Mouse (Mus musculus): ENCODE measurements around the gene Gng12. TPM values are rescaled to one million over a fixed set of nuclear protein-coding genes. Genes with fewer than 3 reads are reported as not detected.
A peak's percentile ranks its signal among the peaks of the same experiment; 100 is the strongest.
"Not testable (repeated sequence)": the region's sequence is repeated elsewhere in the genome, so short reads cannot be mapped to it uniquely, and the experiment has no call there.

Gene Gng12
- polyA plus RNA-seq, 1 experiment from 2014 or later, result 34.7 TPM

GRCm38 (mm10) chr6:67009888-67010287 lies 113.7 kb downstream of the Gng12 start:
- no peak overlapping the region for H3K4me2 ChIP-seq (replicated peaks)
- H3K36me3 ChIP-seq, result no peaks in the 10 kb centered on the region
- H3K27me3 ChIP-seq, result no peaks in the 10 kb centered on the region
- no peak overlapping the region for H3K4me3 ChIP-seq
- no peak overlapping the region for H3K9ac ChIP-seq (replicated peaks)
- ATAC-seq (ENCODE audit: low FRiP score, low read depth), result no peak
- H3K4me1 ChIP-seq, result no peaks in the 10 kb centered on the region; the same call in 1 of the 2 replicates
- 89% methylated on average over 3 of the region's 3 CpGs for WGBS
- no peak overlapping the region for H3K27ac ChIP-seq (replicated peaks)
- no peaks in the 10 kb centered on the region for H3K9me3 ChIP-seq

- 58% methylated on average over 7 of the region's 7 CpGs for WGBS
- ATAC-seq (ENCODE audit: low FRiP score, low read depth), result peak; percentile 41; the same call in 1 of the 2 replicates
- H3K9me3 ChIP-seq, result no peaks in the 10 kb centered on the region
- no peak overlapping the region for H3K4me3 ChIP-seq
- H3K36me3 ChIP-seq, result no peaks in the 10 kb centered on the region
- no peak overlapping the region for H3K4me2 ChIP-seq (replicated peaks)
- H3K4me1 ChIP-seq, result no peaks in the 10 kb centered on the region; the same call in 1 of the 2 replicates
- H3K27me3 ChIP-seq, result no peaks in the 10 kb centered on the region
- no peak overlapping the region for H3K9ac ChIP-seq (replicated peaks)
- H3K27ac ChIP-seq (replicated peaks), result no peak overlapping the region
These were observed 114.4 kb downstream of the Gng12 start for GRCm38 (mm10) chr6:67010370-67011216.

GRCm38 (mm10) chr6:67011217-67011518 lies 115.0 kb downstream of the Gng12 start:
- no peaks in the 10 kb centered on the region; the same call in 1 of the 2 replicates for H3K4me1 ChIP-seq
- H3K4me2 ChIP-seq (replicated peaks), result no peak overlapping the region
- H3K9me3 ChIP-seq, result no peaks in the 10 kb centered on the region
- no peak for ATAC-seq (ENCODE audit: low FRiP score, low read depth)
- no peak overlapping the region for H3K4me3 ChIP-seq
- no peak overlapping the region for H3K9ac ChIP-seq (replicated peaks)
- no peaks in the 10 kb centered on the region for H3K36me3 ChIP-seq
- no peak overlapping the region for H3K27ac ChIP-seq (replicated peaks)
- H3K27me3 ChIP-seq, result no peaks in the 10 kb centered on the region

- Histone ChIP-seq H3K4me2 (replicated peaks) (no peak overlapping the region), H3K27me3 (no peaks in the 10 kb centered on the region), H3K4me3 (no peak overlapping the region), H3K9ac (replicated peaks) (no peak overlapping the region), H3K9me3 (no peaks in the 10 kb centered on the region), H3K27ac (replicated peaks) (no peak overlapping the region), H3K4me1 (no peaks in the 10 kb centered on the region; the same call in 1 of the 2 replicates), H3K36me3 (no peaks in the 10 kb centered on the region)
- ATAC-seq (ENCODE audit: low FRiP score, low read depth), result no peak
- WGBS, result 95% methylated on average over 6 of the region's 6 CpGs
These were observed 117.2 kb downstream of the Gng12 start for GRCm38 (mm10) chr6:67013293-67013948.

- no peaks in the 10 kb centered on the region; the same call in 1 of the 2 replicates for H3K4me1 ChIP-seq
- ATAC-seq (ENCODE audit: low FRiP score, low read depth), result no peak
- H3K27ac ChIP-seq (replicated peaks), result no peak overlapping the region
- H3K4me3 ChIP-seq, result no peak overlapping the region
- H3K27me3 ChIP-seq, result no peaks in the 10 kb centered on the region
- H3K9me3 ChIP-seq, result no peaks in the 10 kb centered on the region
- no peak overlapping the region for H3K9ac ChIP-seq (replicated peaks)
- 92% methylated on average over 9 of the region's 9 CpGs for WGBS
- H3K4me2 ChIP-seq (replicated peaks), result no peak overlapping the region
- H3K36me3 ChIP-seq, result no peaks in the 10 kb centered on the region
These were observed 117.9 kb downstream of the Gng12 start for GRCm38 (mm10) chr6:67013949-67014678.

- Histone ChIP-seq H3K27me3 (no peaks in the 10 kb centered on the region), H3K4me2 (replicated peaks) (no peak overlapping the region), H3K4me1 (no peaks in the 10 kb centered on the region; the same call in 1 of the 2 replicates), H3K9ac (replicated peaks) (no peak overlapping the region), H3K36me3 (no peaks in the 10 kb centered on the region), H3K4me3 (no peak overlapping the region), H3K9me3 (no peaks in the 10 kb centered on the region), H3K27ac (replicated peaks) (no peak overlapping the region)
- no peak for ATAC-seq (ENCODE audit: low FRiP score, low read depth)
- WGBS, result 97% methylated on average over 1 of the region's 1 CpGs
These were observed 118.5 kb downstream of the Gng12 start for GRCm38 (mm10) chr6:67014679-67015075.

GRCm38 (mm10) chr6:67015739-67016519 lies 119.7 kb downstream of the Gng12 start:
- H3K9ac ChIP-seq (replicated peaks), result no peak overlapping the region
- no peaks in the 10 kb centered on the region for H3K27me3 ChIP-seq
- no peak overlapping the region for H3K4me3 ChIP-seq
- H3K9me3 ChIP-seq, result no peaks in the 10 kb centered on the region
- no peaks in the 10 kb centered on the region for H3K36me3 ChIP-seq
- ATAC-seq (ENCODE audit: low FRiP score, low read depth), result no peak
- no peak overlapping the region for H3K4me2 ChIP-seq (replicated peaks)
- H3K27ac ChIP-seq (replicated peaks), result no peak overlapping the region
- H3K4me1 ChIP-seq, result no peaks in the 10 kb centered on the region
- 78% methylated on average over 8 of the region's 8 CpGs for WGBS

- Histone ChIP-seq H3K27me3 (no peaks in the 10 kb centered on the region), H3K4me2 (replicated peaks) (no peak overlapping the region), H3K4me1 (no peaks in the 10 kb centered on the region), H3K36me3 (no peaks in the 10 kb centered on the region), H3K9me3 (no peaks in the 10 kb centered on the region), H3K9ac (replicated peaks) (no peak overlapping the region), H3K4me3 (no peak overlapping the region), H3K27ac (replicated peaks) (no peak overlapping the region)
- 82% methylated on average over 7 of the region's 7 CpGs for WGBS
- no peak for ATAC-seq (ENCODE audit: low FRiP score, low read depth)
These were observed 120.4 kb downstream of the Gng12 start for GRCm38 (mm10) chr6:67016520-67017111.

- Histone ChIP-seq H3K9me3 (no peaks in the 10 kb centered on the region), H3K27me3 (no peaks in the 10 kb centered on the region), H3K4me1 (no peaks in the 10 kb centered on the region), H3K36me3 (no peaks in the 10 kb centered on the region), H3K27ac (replicated peaks) (no peak overlapping the region), H3K4me3 (no peak overlapping the region), H3K4me2 (replicated peaks) (no peak overlapping the region), H3K9ac (replicated peaks) (no peak overlapping the region)
- no peak for ATAC-seq (ENCODE audit: low FRiP score, low read depth)
- 71% methylated on average over 4 of the region's 4 CpGs for WGBS
These were observed 122.2 kb downstream of the Gng12 start for GRCm38 (mm10) chr6:67018365-67018764.

GRCm38 (mm10) chr6:67019001-67019400 lies 122.8 kb downstream of the Gng12 start:
- H3K36me3 ChIP-seq; H3K4me3 ChIP-seq; H3K9me3 ChIP-seq; H3K4me2 ChIP-seq (replicated peaks); H3K27ac ChIP-seq (replicated peaks); H3K27me3 ChIP-seq; H3K4me1 ChIP-seq; H3K9ac ChIP-seq (replicated peaks); ATAC-seq (ENCODE audit: low FRiP score, low read depth): not testable (repeated sequence)
- 87% methylated on average over 7 of the region's 7 CpGs for WGBS

GRCm38 (mm10) chr6:67021308-67021707 lies 125.1 kb downstream of the Gng12 start:
- 83% methylated on average over 5 of the region's 5 CpGs for WGBS
- no peak overlapping the region for H3K4me3 ChIP-seq
- no peaks in the 10 kb centered on the region for H3K36me3 ChIP-seq
- no peak overlapping the region for H3K9ac ChIP-seq (replicated peaks)
- H3K27ac ChIP-seq (replicated peaks), result no peak overlapping the region
- H3K4me2 ChIP-seq (replicated peaks), result no peak overlapping the region
- no peaks in the 10 kb centered on the region for H3K4me1 ChIP-seq
- H3K27me3 ChIP-seq, result no peaks in the 10 kb centered on the region
- no peaks in the 10 kb centered on the region for H3K9me3 ChIP-seq
- ATAC-seq (ENCODE audit: low FRiP score, low read depth), result no peak

Data from midbrain, embryonic 12.5 days (tissue).